15 mouse cellular contexts compared by ENCODE assay signal in genomic region chr15:100847193-100847592, GRCm38 (mm10). TPM values are rescaled to one million over a fixed set of nuclear protein-coding genes. Genes with fewer than 3 reads are reported as not detected.
A peak's percentile ranks its signal among the peaks of the same experiment; 100 is the strongest.
DNase-seq lines count a peak whose midpoint lies in the region; ATAC-seq and TF ChIP-seq lines count a peak whose summit lies in the region.
"Had no signal": no experiment of that assay in that cellular context is flagged by ENCODE, and none has a peak within 500 bp of the region (broad histone marks: within the 10 kb centered on the region; RNA-seq: fewer than 3 reads in every experiment).

No protein-coding gene starts in this region.

- no peak for TF ChIP-seq EP300 in stomach, postnatal 0 days (optimal IDR thresholded peaks at IDR 0.05)

- H3K9me3 ChIP-seq in hindbrain, postnatal 0 days (ENCODE audit: low read length): no peaks in the 10 kb centered on the region
- H3K9me3 ChIP-seq in hindbrain, embryonic 11.5 days (ENCODE audit: control insufficient read depth, low read length): no peaks in the 10 kb centered on the region
- no peaks in the 10 kb centered on the region for H3K9me3 ChIP-seq in midbrain, postnatal 0 days (ENCODE audit: low read length)
- H3K9me3 ChIP-seq in midbrain, embryonic 16.5 days (replicated peaks; ENCODE audit: control insufficient read depth, low read length, poor library complexity, severe bottlenecking): 0 out of 2 replicates have a peak, but pooled peaks cover 2% of the 10 kb centered on the region
- H3K9me3 ChIP-seq in ES-E14 (ENCODE audit: control insufficient read depth, insufficient read depth, low read depth, low read length): no peaks in the 10 kb centered on the region
- H3K9me3 ChIP-seq in stomach, postnatal 0 days (ENCODE audit: control insufficient read depth, low read length): no peaks in the 10 kb centered on the region
- H3K9me3 ChIP-seq: forebrain, embryonic 15.5 days had no signal

- no peak overlapping the region for H3K27ac ChIP-seq in hindbrain, postnatal 0 days
- H3K27ac ChIP-seq in hindbrain, embryonic 11.5 days (ENCODE audit: low read depth, low read length): no peak overlapping the region
- no peak overlapping the region for H3K27ac ChIP-seq in midbrain, postnatal 0 days (ENCODE audit: low read depth, low read length)
- H3K27ac ChIP-seq in midbrain, embryonic 16.5 days (ENCODE audit: low read length): no peak overlapping the region
- no peak overlapping the region for H3K27ac ChIP-seq in ES-E14 (ENCODE audit: insufficient read depth, low read depth, low read length, poor library complexity, severe bottlenecking)
- H3K27ac ChIP-seq in stomach, postnatal 0 days (replicated peaks): no peak overlapping the region
- H3K27ac ChIP-seq: forebrain, embryonic 15.5 days; heart, embryonic 13.5 days; hindbrain, embryonic 10.5 days had no signal

- H3K36me3 ChIP-seq in hindbrain, postnatal 0 days (ENCODE audit: insufficient read depth, low read length): no peaks in the 10 kb centered on the region
- H3K36me3 ChIP-seq in hindbrain, embryonic 11.5 days (ENCODE audit: control insufficient read depth, insufficient read depth, low read length): no peaks in the 10 kb centered on the region
- no peaks in the 10 kb centered on the region for H3K36me3 ChIP-seq in midbrain, postnatal 0 days (ENCODE audit: insufficient read depth, low read length)
- H3K36me3 ChIP-seq in midbrain, embryonic 16.5 days (ENCODE audit: control insufficient read depth, insufficient read depth, low read length): no peaks in the 10 kb centered on the region
- no peaks in the 10 kb centered on the region for H3K36me3 ChIP-seq in ES-E14 (ENCODE audit: control insufficient read depth, insufficient read depth, low read length, poor library complexity, severe bottlenecking)
- H3K36me3 ChIP-seq in stomach, postnatal 0 days (ENCODE audit: control insufficient read depth, insufficient read depth, low read length): no peaks in the 10 kb centered on the region
- H3K36me3 ChIP-seq: forebrain, embryonic 15.5 days; heart, embryonic 13.5 days; hindbrain, embryonic 10.5 days had no signal

- H3K9ac ChIP-seq in hindbrain, postnatal 0 days (replicated peaks; ENCODE audit: low read length): no peak overlapping the region
- H3K9ac ChIP-seq in hindbrain, embryonic 11.5 days (ENCODE audit: low read depth, low read length): no peak overlapping the region
- H3K9ac ChIP-seq in midbrain, postnatal 0 days (replicated peaks; ENCODE audit: low read length, poor library complexity, severe bottlenecking): no peak overlapping the region
- H3K9ac ChIP-seq in midbrain, embryonic 16.5 days (ENCODE audit: low read depth, low read length): no peak overlapping the region
- no peak overlapping the region for H3K9ac ChIP-seq in ES-E14 (ENCODE audit: insufficient read depth, low read depth, low read length, poor library complexity, severe bottlenecking)
- H3K9ac ChIP-seq in stomach, postnatal 0 days (ENCODE audit: low read length): no peak overlapping the region
- H3K9ac ChIP-seq: forebrain, embryonic 15.5 days; heart, embryonic 13.5 days had no signal

- no peak for ATAC-seq in hindbrain, postnatal 0 days
- no peak for ATAC-seq in hindbrain, embryonic 11.5 days (ENCODE audit: low FRiP score)
- no peak for ATAC-seq in midbrain, postnatal 0 days (ENCODE audit: low FRiP score)
- ATAC-seq in midbrain, embryonic 16.5 days: no peak
- no peak for ATAC-seq in stomach, postnatal 0 days (ENCODE audit: low FRiP score, low TSS enrichment)
- ATAC-seq: forebrain, embryonic 15.5 days; intestine, embryonic 16.5 days had no signal

- no peaks in the 10 kb centered on the region for H3K27me3 ChIP-seq in hindbrain, postnatal 0 days (ENCODE audit: insufficient read depth, low read length)
- H3K27me3 ChIP-seq in hindbrain, embryonic 11.5 days (ENCODE audit: control insufficient read depth, insufficient read depth, low read length): no peaks in the 10 kb centered on the region
- H3K27me3 ChIP-seq in midbrain, postnatal 0 days (ENCODE audit: insufficient read depth, low read length): no peaks in the 10 kb centered on the region
- no peaks in the 10 kb centered on the region for H3K27me3 ChIP-seq in midbrain, embryonic 16.5 days (ENCODE audit: control insufficient read depth, insufficient read depth, low read depth, low read length)
- no peaks in the 10 kb centered on the region for H3K27me3 ChIP-seq in stomach, postnatal 0 days (ENCODE audit: control insufficient read depth, insufficient read depth, low read length)
- H3K27me3 ChIP-seq: forebrain, embryonic 15.5 days had no signal

- no peaks in the 10 kb centered on the region for H3K4me1 ChIP-seq in hindbrain, postnatal 0 days (ENCODE audit: insufficient read depth, low read length)
- H3K4me1 ChIP-seq in hindbrain, embryonic 11.5 days (replicated peaks; ENCODE audit: control insufficient read depth, insufficient read depth, low read length): peaks cover 4% of the 10 kb centered on the region; the same call in 1 of the 2 replicates
- H3K4me1 ChIP-seq in midbrain, postnatal 0 days (ENCODE audit: insufficient read depth, low read length): no peaks in the 10 kb centered on the region
- H3K4me1 ChIP-seq in midbrain, embryonic 16.5 days (ENCODE audit: control insufficient read depth, insufficient read depth, low read length): no peaks in the 10 kb centered on the region
- H3K4me1 ChIP-seq in ES-E14 (ENCODE audit: control insufficient read depth in 2 of 2, insufficient read depth in 2 of 2, low read length in 2 of 2, poor library complexity in 1 of 2): no peaks in the 10 kb centered on the region
- H3K4me1 ChIP-seq in stomach, postnatal 0 days (replicated peaks; ENCODE audit: control insufficient read depth, insufficient read depth): no peaks in the 10 kb centered on the region

- TF ChIP-seq CTCF in hindbrain, postnatal 0 days (IDR thresholded peaks at IDR 0.05; ENCODE audit: low read depth): peak; percentile 37
- TF ChIP-seq CTCF in midbrain, postnatal 0 days (IDR thresholded peaks at IDR 0.05): peak; percentile 45
- peak; percentile 42 for TF ChIP-seq CTCF in stomach, postnatal 0 days (IDR thresholded peaks at IDR 0.05; ENCODE audit: low read depth)

- H3K4me2 ChIP-seq in hindbrain, postnatal 0 days (ENCODE audit: low read depth, low read length): no peak overlapping the region
- no peak overlapping the region for H3K4me2 ChIP-seq in hindbrain, embryonic 11.5 days (replicated peaks; ENCODE audit: low read depth, low read length)
- no peak overlapping the region for H3K4me2 ChIP-seq in midbrain, postnatal 0 days (ENCODE audit: low read depth, low read length, poor library complexity, severe bottlenecking)
- no peak overlapping the region for H3K4me2 ChIP-seq in midbrain, embryonic 16.5 days (ENCODE audit: low read length)
- no peak overlapping the region for H3K4me2 ChIP-seq in stomach, postnatal 0 days (replicated peaks; ENCODE audit: low read depth)
- H3K4me2 ChIP-seq: forebrain, embryonic 15.5 days; heart, embryonic 13.5 days had no signal

- DNase-seq in hindbrain, postnatal 0 days (ENCODE audit: low spot score): no peak
- no peak for DNase-seq in hindbrain, embryonic 11.5 days (ENCODE audit: low spot score)
- DNase-seq in midbrain, postnatal 0 days (ENCODE audit: low spot score): no peak
- no peak for DNase-seq in ES-E14 (ENCODE audit: low read depth, low spot score)
- DNase-seq in stomach, postnatal 0 days (ENCODE audit: low spot score): no peak
- DNase-seq in gastrocnemius, adult 18-20 months (ENCODE audit: low spot score): no peak
- DNase-seq: cerebellum, adult 11 months; gastrocnemius, postnatal 14 days; kidney, postnatal 4 days; lung, postnatal 10 days had no signal

- no peak overlapping the region for H3K4me3 ChIP-seq in hindbrain, postnatal 0 days (ENCODE audit: low read length)
- H3K4me3 ChIP-seq in hindbrain, embryonic 11.5 days (ENCODE audit: low read depth, low read length): no peak overlapping the region
- no peak overlapping the region for H3K4me3 ChIP-seq in midbrain, postnatal 0 days (ENCODE audit: low read depth, low read length)
- H3K4me3 ChIP-seq in midbrain, embryonic 16.5 days (ENCODE audit: low read depth, low read length): no peak overlapping the region
- H3K4me3 ChIP-seq in ES-E14 (ENCODE audit: insufficient read depth in 1 of 2, low read depth in 1 of 2, low read length in 2 of 2, poor library complexity in 1 of 2, severe bottlenecking in 1 of 2): no peak overlapping the region
- no peak overlapping the region for H3K4me3 ChIP-seq in stomach, postnatal 0 days (ENCODE audit: low read depth, low read length)
- H3K4me3 ChIP-seq: forebrain, embryonic 15.5 days; heart, embryonic 13.5 days; hindbrain, embryonic 10.5 days had no signal

- WGBS in hindbrain, postnatal 0 days: 88% methylated on average over 6 of the region's 6 CpGs
- 88% methylated on average over 6 of the region's 6 CpGs for WGBS in hindbrain, embryonic 11.5 days
- WGBS in midbrain, postnatal 0 days: 86% methylated on average over 6 of the region's 6 CpGs
- 90% methylated on average over 6 of the region's 6 CpGs for WGBS in midbrain, embryonic 16.5 days
- 88% methylated on average over 6 of the region's 6 CpGs for WGBS in stomach, postnatal 0 days

- in situ Hi-C loops in ES-E14 (cut with MboI; ENCODE audit: low sequenced_read_pairs in 2 of 2, unreplicated experiment in 2 of 2): no loop called here

TF ChIP-seq in ES-E14, 5 proteins besides CTCF, POLR2A, EP300 and RAD21:
- TF ChIP-seq ZC3H11A (IDR thresholded peaks at IDR 0.05; ENCODE audit: borderline replicate concordance, low read depth, low read length): peak; percentile 37; the same call in 1 of the 2 replicates
- TF ChIP-seq CHD2 (IDR thresholded peaks at IDR 0.05; ENCODE audit: low read depth, low read length): no peak
- TF ChIP-seq ZNF384 (IDR thresholded peaks at IDR 0.05; ENCODE audit: low read depth, low read length): no peak
- no peak for TF ChIP-seq HCFC1 (IDR thresholded peaks at IDR 0.05; ENCODE audit: borderline replicate concordance, insufficient read depth, low read length)
- TF ChIP-seq MAFK (IDR thresholded peaks at IDR 0.05; ENCODE audit: insufficient read depth, low read depth, low read length): no peak

RNA-seq across cellular contexts. Expression of gene Scn8a, which starts 22.5 kb away (rescaled TPM):
- total RNA-seq in hindbrain, postnatal 0 days (2014; rRNA removed): 40.1 and 45.7 TPM in 2 replicates
- polyA plus RNA-seq in hindbrain, postnatal 0 days (2015; fragmentation: Nextera tagmentation; extraction: Ambion mirVana): 26.9 and 32.4 TPM in 2 replicates
- polyA plus RNA-seq in hindbrain, embryonic 11.5 days (2014; fragmentation: Nextera tagmentation; extraction: Ambion mirVana): 12.2 and 16.4 TPM in 2 replicates
- total RNA-seq in midbrain, postnatal 0 days (2014; rRNA removed): 31.3 and 37.7 TPM in 2 replicates
- 14.1 and 22.4 TPM in 2 replicates for polyA plus RNA-seq in midbrain, postnatal 0 days (2015; fragmentation: Nextera tagmentation; extraction: Ambion mirVana)
- polyA plus RNA-seq in midbrain, embryonic 16.5 days (2015; fragmentation: Nextera tagmentation; extraction: Ambion mirVana): 18.1 and 24.4 TPM in 2 replicates
- total RNA-seq in ES-E14 (2012; rRNA removed): 6.1 and 7.7 TPM in 2 replicates
- polyA plus RNA-seq in stomach, postnatal 0 days (2015; fragmentation: Nextera tagmentation; extraction: Ambion mirVana): 0.40 and 0.61 TPM in 2 replicates
- total RNA-seq in gastrocnemius, adult 18-20 months (2021): under 1 TPM; 0.07 to 0.37 TPM
